Comparison of ENCODE assay signal across 8 mouse cellular contexts in the genomic region with DNA sequence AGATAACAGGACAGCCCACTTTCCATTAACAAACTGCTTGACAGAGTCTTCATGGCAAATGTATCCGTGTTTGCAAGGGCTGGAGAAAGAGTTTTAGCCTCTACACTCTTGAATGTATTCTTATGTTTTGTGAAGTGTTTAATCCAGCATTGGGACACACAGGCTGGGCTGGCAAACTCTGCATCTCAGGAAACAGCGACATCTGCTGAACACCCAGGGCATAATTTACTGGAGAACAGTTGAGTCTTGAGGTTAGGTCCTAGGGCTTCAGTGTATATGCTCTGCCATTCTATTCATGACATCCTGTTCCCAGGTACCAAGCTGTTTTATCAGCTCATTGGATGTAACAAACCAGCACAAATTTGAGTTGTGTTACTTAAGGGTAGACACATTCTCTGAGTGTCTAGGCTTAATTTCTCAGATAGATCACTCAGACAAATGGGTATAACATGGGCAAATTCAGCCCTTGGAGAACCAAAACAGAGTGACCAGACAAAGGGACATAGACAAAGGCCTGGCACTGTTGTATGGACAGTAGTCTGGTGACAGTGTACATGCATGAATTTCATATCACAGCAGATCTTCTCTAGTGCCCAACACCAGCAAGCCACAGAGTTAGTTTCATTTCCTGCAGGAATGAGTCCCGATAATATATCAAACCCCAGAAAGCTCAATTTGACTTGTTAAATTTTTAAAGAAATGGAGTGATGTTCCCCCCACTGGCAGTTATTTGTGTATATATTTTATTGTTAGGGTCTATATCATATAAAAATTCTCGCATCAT.
DNase-seq lines count a peak whose midpoint lies in the region; ATAC-seq and TF ChIP-seq lines count a peak whose summit lies in the region.

No protein-coding gene starts in this region.

- no peaks in the 10 kb centered on the region for H3K36me3 ChIP-seq in midbrain, embryonic 11.5 days (ENCODE audit: control insufficient read depth, insufficient read depth, low read length)
- no peaks in the 10 kb centered on the region for H3K36me3 ChIP-seq in midbrain, embryonic 15.5 days (replicated peaks)
- H3K36me3 ChIP-seq in forebrain, embryonic 11.5 days (ENCODE audit: control insufficient read depth, insufficient read depth, low read length): no peaks in the 10 kb centered on the region
- no peaks in the 10 kb centered on the region for H3K36me3 ChIP-seq in lung, embryonic 14.5 days (ENCODE audit: insufficient read depth)

- H3K27me3 ChIP-seq in midbrain, embryonic 11.5 days (ENCODE audit: control insufficient read depth, insufficient read depth, low read length): no peaks in the 10 kb centered on the region
- no peaks in the 10 kb centered on the region for H3K27me3 ChIP-seq in midbrain, embryonic 15.5 days (replicated peaks)
- no peaks in the 10 kb centered on the region for H3K27me3 ChIP-seq in forebrain, embryonic 11.5 days (ENCODE audit: control insufficient read depth, insufficient read depth, low read length)
- no peaks in the 10 kb centered on the region for H3K27me3 ChIP-seq in lung, embryonic 14.5 days (ENCODE audit: insufficient read depth, low read length)

- peak; percentile 86 for DNase-seq in midbrain, embryonic 11.5 days (ENCODE audit: low spot score, missing footprints)
- DNase-seq in adrenal gland, postnatal 25 days: peak; percentile 50
- no peak for DNase-seq in forebrain, embryonic 11.5 days (ENCODE audit: low spot score)
- peak; percentile 30 to 69 for DNase-seq in kidney, postnatal 36 days
- peak; percentile 70 for DNase-seq in lung, embryonic 14.5 days
- DNase-seq in urinary bladder, postnatal 14 days (ENCODE audit: low spot score): peak; percentile 25
- DNase-seq in c-Kit-positive CD71-positive TER-119-positive erythroid progenitor cells, embryonic 14.5 days (ENCODE audit: low spot score): no peak

- H3K4me3 ChIP-seq in midbrain, embryonic 11.5 days (ENCODE audit: low read depth, low read length): no peak overlapping the region
- H3K4me3 ChIP-seq in midbrain, embryonic 15.5 days: no peak overlapping the region
- no peak overlapping the region for H3K4me3 ChIP-seq in forebrain, embryonic 11.5 days (ENCODE audit: low read depth, low read length)
- H3K4me3 ChIP-seq in lung, embryonic 14.5 days (ENCODE audit: low read depth, low read length): no peak overlapping the region

- H3K27ac ChIP-seq in midbrain, embryonic 11.5 days (ENCODE audit: low read depth, low read length): no peak overlapping the region
- no peak overlapping the region for H3K27ac ChIP-seq in midbrain, embryonic 15.5 days
- no peak overlapping the region for H3K27ac ChIP-seq in forebrain, embryonic 11.5 days (ENCODE audit: low read depth, low read length)
- H3K27ac ChIP-seq in lung, embryonic 14.5 days (ENCODE audit: low read depth): no peak overlapping the region

- TF ChIP-seq CTCF in lung, embryonic 14.5 days (IDR thresholded peaks at IDR 0.05; ENCODE audit: low read depth): peak; percentile 70

- H3K9ac ChIP-seq in midbrain, embryonic 11.5 days (ENCODE audit: low read length): no peak overlapping the region
- no peak overlapping the region for H3K9ac ChIP-seq in midbrain, embryonic 15.5 days
- H3K9ac ChIP-seq in forebrain, embryonic 11.5 days (ENCODE audit: low read length): no peak overlapping the region
- H3K9ac ChIP-seq in lung, embryonic 14.5 days: no peak overlapping the region

- WGBS in midbrain, embryonic 11.5 days: 59% methylated on average over 4 of the region's 4 CpGs
- 64% methylated on average over 4 of the region's 4 CpGs for WGBS in midbrain, embryonic 15.5 days
- 68% methylated on average over 4 of the region's 4 CpGs for WGBS in forebrain, embryonic 11.5 days
- 57% methylated on average over 4 of the region's 4 CpGs for WGBS in lung, embryonic 14.5 days

- H3K4me1 ChIP-seq in midbrain, embryonic 11.5 days (ENCODE audit: control insufficient read depth, insufficient read depth, low read length): no peaks in the 10 kb centered on the region
- H3K4me1 ChIP-seq in midbrain, embryonic 15.5 days: no peaks in the 10 kb centered on the region
- no peaks in the 10 kb centered on the region for H3K4me1 ChIP-seq in forebrain, embryonic 11.5 days (replicated peaks; ENCODE audit: control insufficient read depth, insufficient read depth, low read length)
- H3K4me1 ChIP-seq in lung, embryonic 14.5 days (ENCODE audit: insufficient read depth): no peaks in the 10 kb centered on the region

- H3K4me2 ChIP-seq in midbrain, embryonic 11.5 days: no peak overlapping the region
- no peak overlapping the region for H3K4me2 ChIP-seq in midbrain, embryonic 15.5 days
- no peak overlapping the region for H3K4me2 ChIP-seq in forebrain, embryonic 11.5 days (ENCODE audit: low read depth, low read length, severe bottlenecking)
- H3K4me2 ChIP-seq in lung, embryonic 14.5 days: no peak overlapping the region

- H3K9me3 ChIP-seq in midbrain, embryonic 11.5 days (ENCODE audit: control insufficient read depth, low read length): no peaks in the 10 kb centered on the region
- no peaks in the 10 kb centered on the region for H3K9me3 ChIP-seq in midbrain, embryonic 15.5 days
- H3K9me3 ChIP-seq in forebrain, embryonic 11.5 days (ENCODE audit: control insufficient read depth, low read length): no peaks in the 10 kb centered on the region
- H3K9me3 ChIP-seq in lung, embryonic 14.5 days (ENCODE audit: low read depth, low read length): no peaks in the 10 kb centered on the region

- ATAC-seq in midbrain, embryonic 11.5 days (ENCODE audit: low FRiP score): 0 out of 2 replicates have a peak, but pooled peaks have one; percentile 62
- ATAC-seq in midbrain, embryonic 15.5 days (replicated peaks): no peak
- ATAC-seq in forebrain, embryonic 11.5 days (replicated peaks; ENCODE audit: low FRiP score): 0 out of 2 replicates have a peak, but pooled peaks have one; percentile 46
- no peak for ATAC-seq in lung, embryonic 14.5 days (ENCODE audit: insufficient read depth)

Comparison
In these comparisons a context has a peak if more than half of its experiments do, and no peak if none do; other contexts are left out.
1. ATAC-seq: peak in midbrain, embryonic 11.5 days (single experiment) and forebrain, embryonic 11.5 days (single experiment); none in midbrain, embryonic 15.5 days (single experiment) and lung, embryonic 14.5 days (single experiment).
2. DNase-seq: peak in midbrain, embryonic 11.5 days (single experiment), adrenal gland, postnatal 25 days (single experiment), kidney, postnatal 36 days (2 of 2), lung, embryonic 14.5 days (single experiment) and urinary bladder, postnatal 14 days (single experiment); none in forebrain, embryonic 11.5 days (single experiment) and c-Kit-positive CD71-positive TER-119-positive erythroid progenitor cells, embryonic 14.5 days (single experiment).